Mouse (Mus musculus) naive thymus-derived CD4-positive, alpha-beta T cell, adult 2 months (primary cell): ENCODE measurements around the gene Lepr.
"Not testable (repeated sequence)": the region's sequence is repeated elsewhere in the genome, so short reads cannot be mapped to it uniquely, and the experiment has no call there.

Source experiments
- DNase-seq: peaks from one replicate; pipeline ENCODE4 v3.0.0-alpha.2; 2011; ENCODE audit warnings: low read depth

Gene Lepr

DNA sequence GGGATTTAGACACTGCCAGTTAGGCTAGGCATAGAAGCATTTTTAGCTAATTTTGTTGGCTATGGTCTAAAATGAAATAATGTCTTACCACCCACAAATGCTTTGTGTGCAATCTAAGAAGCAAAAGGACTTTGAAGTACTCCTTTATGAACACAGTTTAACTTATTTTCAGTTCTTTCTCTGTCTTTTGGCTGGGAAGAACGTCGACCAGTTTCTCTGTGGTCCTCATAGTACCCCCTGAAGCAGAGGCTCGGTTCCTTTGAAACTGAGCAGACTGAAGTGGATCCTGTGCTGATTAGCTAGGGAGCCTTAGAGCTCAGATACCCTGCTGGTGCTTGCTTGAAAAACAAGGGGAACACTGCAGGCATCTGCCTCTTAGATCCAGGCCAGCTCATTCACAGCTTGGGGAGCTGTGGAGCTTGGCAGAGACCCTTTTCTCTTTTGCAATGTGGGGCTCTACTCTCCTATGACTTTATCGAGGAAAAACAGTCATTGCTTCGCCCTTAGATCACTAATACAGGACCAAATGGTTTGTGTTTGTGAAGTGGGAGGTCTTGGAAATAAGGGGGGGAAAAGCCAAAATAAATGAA is 1.9 kb downstream of the Lepr start:
- no peak for DNase-seq

- DNase-seq: no peak
These were observed 4.5 kb downstream of the Lepr start for GRCm38 (mm10) chr4:101721705-101722104.

DNA sequence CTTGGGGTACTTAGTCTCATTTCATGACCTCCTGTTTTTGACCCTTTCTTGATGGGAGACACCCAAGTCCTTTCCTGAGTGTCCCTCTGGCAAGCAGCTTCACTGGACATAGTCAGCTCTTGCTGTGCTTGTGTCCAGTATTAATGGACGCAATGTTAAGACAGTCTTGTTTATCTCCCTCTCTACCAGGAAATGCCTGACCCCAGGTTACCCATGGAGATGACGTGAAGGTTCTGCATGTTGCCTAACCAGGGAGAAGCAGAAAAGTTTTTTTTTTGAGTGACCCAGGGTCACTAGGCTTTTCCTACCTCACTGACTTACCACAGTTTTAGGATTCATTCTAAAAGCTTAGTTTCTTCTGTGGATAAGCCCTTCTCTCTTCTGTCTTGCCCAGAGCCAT is 24.8 kb downstream of the Lepr start:
- DNase-seq: no peak

GRCm38 (mm10) chr4:101745534-101745933 is 28.3 kb downstream of the Lepr start:
- no peak for DNase-seq

- DNase-seq: no peak
These were observed 43.3 kb downstream of the Lepr start for GRCm38 (mm10) chr4:101760490-101760889.

- DNase-seq: not testable (repeated sequence)
These were observed 126.7 kb downstream of the Lepr start, which contains the start of gene B020004J07Rik for GRCm38 (mm10) chr4:101843923-101844322. Gene B020004J07Rik, minus strand, starts transcription at chr4:101844023.

DNA sequence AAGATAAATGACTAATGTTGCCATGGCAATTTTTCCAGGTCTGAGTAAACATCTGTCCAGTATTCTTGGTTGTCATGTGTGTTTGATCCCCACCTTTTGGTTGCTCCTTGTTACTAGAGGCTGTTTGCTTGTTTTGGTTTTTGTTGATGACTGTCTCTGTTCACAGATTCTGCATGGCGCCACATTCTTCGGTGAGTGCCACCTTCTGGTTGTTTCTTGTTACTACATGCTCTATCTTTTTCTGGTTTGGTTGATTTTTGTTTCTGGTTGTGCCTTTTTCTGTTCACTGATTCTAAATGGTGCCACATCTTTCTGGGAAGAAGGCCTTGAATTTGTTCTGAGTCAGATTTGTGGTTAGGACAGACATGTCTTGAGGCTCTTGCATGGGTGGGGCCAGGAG is 133.7 kb downstream of the Lepr start:
- no peak for DNase-seq

DNA sequence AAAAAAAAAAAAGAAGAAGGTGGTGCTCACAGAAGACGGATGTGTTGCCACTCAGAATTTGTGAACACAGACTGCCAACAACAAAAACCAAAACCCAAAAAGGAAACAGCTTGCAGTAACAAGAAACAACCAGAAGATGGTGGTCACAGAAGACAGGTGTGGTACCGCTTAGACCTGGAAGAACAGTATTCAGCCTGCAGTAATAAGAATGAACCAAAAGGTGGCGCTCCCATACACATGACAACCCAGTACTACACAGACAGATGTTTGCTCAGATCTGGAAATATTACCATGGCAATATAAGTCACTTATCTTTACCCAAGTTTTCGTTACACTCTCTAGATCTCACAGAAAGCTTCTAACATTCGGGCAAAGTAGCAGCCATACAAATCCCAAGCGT is 143.7 kb downstream of the Lepr start:
- no peak for DNase-seq

- no peak for DNase-seq
These were observed 145.1 kb downstream of the Lepr start for GRCm38 (mm10) chr4:101862289-101862688.
